Mouse (Mus musculus): Measurements from ENCODE around the gene Runx1. TPM values are rescaled to one million over a fixed set of nuclear protein-coding genes. Genes with fewer than 3 reads are reported as not detected.

Runx1 gene
- polyA plus RNA-seq, 2 experiments from 2014 or later, result 40.2 to 41.6 TPM

- no peak for ATAC-seq
Measured at GRCm38 (mm10) chr16:92552858-92553257, 273.1 kb downstream of the Runx1 start.

GRCm38 (mm10) chr16:92552106-92552382 lies 273.9 kb downstream of the Runx1 start:
- ATAC-seq, result no peak
